Mouse (Mus musculus): ENCODE data around the gene C2cd4c. TPM values are rescaled to one million over a fixed set of nuclear protein-coding genes. Genes with fewer than 3 reads are reported as not detected.

The C2cd4c gene
- polyA plus RNA-seq, 1 experiment from 2014 or later: not detected

Other genes with a start within 250 kb of the C2cd4c start
- gene Vmn2r83, start 145.3 kb downstream of the C2cd4c start, polyA plus RNA-seq (2015; fragmentation: Nextera tagmentation; extraction: Ambion mirVana): not detected in 2 replicates
- 19.9 and 20.0 TPM in 2 replicates for gene Plpp2, start 80.2 kb downstream of the C2cd4c start, polyA plus RNA-seq (2015; fragmentation: Nextera tagmentation; extraction: Ambion mirVana)
- 11.2 and 11.7 TPM in 2 replicates for gene Mier2, start 58.8 kb downstream of the C2cd4c start, polyA plus RNA-seq (2015; fragmentation: Nextera tagmentation; extraction: Ambion mirVana)
- not detected in 2 replicates for gene Theg, start 26.7 kb downstream of the C2cd4c start, polyA plus RNA-seq (2015; fragmentation: Nextera tagmentation; extraction: Ambion mirVana)
- 0.28 and 0.29 TPM in 2 replicates for gene Shc2, start 23.9 kb upstream of the C2cd4c start, polyA plus RNA-seq (2015; fragmentation: Nextera tagmentation; extraction: Ambion mirVana)
- not detected in 2 replicates for gene Odf3l2, start 31.7 kb upstream of the C2cd4c start, polyA plus RNA-seq (2015; fragmentation: Nextera tagmentation; extraction: Ambion mirVana)
- 0.24 and 0.27 TPM in 2 replicates for gene Madcam1, start 50.5 kb upstream of the C2cd4c start, polyA plus RNA-seq (2015; fragmentation: Nextera tagmentation; extraction: Ambion mirVana)
- gene Tpgs1, start 55.3 kb upstream of the C2cd4c start, polyA plus RNA-seq (2015; fragmentation: Nextera tagmentation; extraction: Ambion mirVana): 25.3 and 27.5 TPM in 2 replicates
- 164 and 166 TPM in 2 replicates for gene Cdc34, start 68.2 kb upstream of the C2cd4c start, polyA plus RNA-seq (2015; fragmentation: Nextera tagmentation; extraction: Ambion mirVana)
- 0.22 and 0.32 TPM in 2 replicates for gene Gzmm, start 75.0 kb upstream of the C2cd4c start, polyA plus RNA-seq (2015; fragmentation: Nextera tagmentation; extraction: Ambion mirVana)
- gene Bsg, start 90.5 kb upstream of the C2cd4c start, polyA plus RNA-seq (2015; fragmentation: Nextera tagmentation; extraction: Ambion mirVana): 903 and 946 TPM in 2 replicates
- gene Hcn2, start 102.6 kb upstream of the C2cd4c start, polyA plus RNA-seq (2015; fragmentation: Nextera tagmentation; extraction: Ambion mirVana): not detected in 2 replicates
- 20.0 and 20.8 TPM in 2 replicates for gene Polrmt, start 132.6 kb upstream of the C2cd4c start, polyA plus RNA-seq (2015; fragmentation: Nextera tagmentation; extraction: Ambion mirVana)
- gene Fgf22, start 141.1 kb upstream of the C2cd4c start, polyA plus RNA-seq (2015; fragmentation: Nextera tagmentation; extraction: Ambion mirVana): not detected in 2 replicates
- gene Rnf126, start 152.9 kb upstream of the C2cd4c start, polyA plus RNA-seq (2015; fragmentation: Nextera tagmentation; extraction: Ambion mirVana): 43.7 and 48.5 TPM in 2 replicates
- 0.58 and 0.68 TPM in 2 replicates for gene Fstl3, start 163.2 kb upstream of the C2cd4c start, polyA plus RNA-seq (2015; fragmentation: Nextera tagmentation; extraction: Ambion mirVana)
- 2.6 and 3.2 TPM in 2 replicates for gene Prss57, start 176.9 kb upstream of the C2cd4c start, polyA plus RNA-seq (2015; fragmentation: Nextera tagmentation; extraction: Ambion mirVana)
- 7.1 and 7.4 TPM in 2 replicates for gene Palm, start 179.5 kb upstream of the C2cd4c start, polyA plus RNA-seq (2015; fragmentation: Nextera tagmentation; extraction: Ambion mirVana)
- 0.25 and 0.75 TPM in 2 replicates for gene Misp, start 207.0 kb upstream of the C2cd4c start, polyA plus RNA-seq (2015; fragmentation: Nextera tagmentation; extraction: Ambion mirVana)
- 136 and 175 TPM in 2 replicates for gene Ptbp1, start 240.4 kb upstream of the C2cd4c start, polyA plus RNA-seq (2015; fragmentation: Nextera tagmentation; extraction: Ambion mirVana)